Mouse (Mus musculus): Measurements from ENCODE around the gene H3f3a.

Gene H3f3a

DNA sequence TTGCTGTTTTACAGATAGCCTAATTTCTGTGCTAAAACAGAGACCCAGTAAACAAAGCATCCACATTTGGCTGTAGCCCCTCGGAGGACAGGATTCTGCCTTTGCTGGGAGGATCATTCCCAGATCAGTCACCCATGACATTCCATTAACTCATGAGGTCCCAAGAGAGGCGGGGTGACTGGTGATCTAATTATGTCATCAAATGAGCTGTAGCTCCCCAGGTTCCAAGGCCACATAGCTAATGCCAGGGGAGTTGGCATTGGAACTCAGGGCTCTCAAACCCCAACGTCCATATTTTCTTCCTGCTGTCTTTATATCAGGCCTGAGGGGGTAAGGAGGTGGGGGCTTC is 30.2 kb downstream of the H3f3a start:
- in situ Hi-C loops (cut with MboI; ENCODE audit: low sequenced_read_pairs), result no loop called here

- in situ Hi-C loops (cut with MboI; ENCODE audit: low sequenced_read_pairs), result no loop called here
Observed at GRCm38 (mm10) chr1:180782906-180783579, 30.7 kb downstream of the H3f3a start.

DNA sequence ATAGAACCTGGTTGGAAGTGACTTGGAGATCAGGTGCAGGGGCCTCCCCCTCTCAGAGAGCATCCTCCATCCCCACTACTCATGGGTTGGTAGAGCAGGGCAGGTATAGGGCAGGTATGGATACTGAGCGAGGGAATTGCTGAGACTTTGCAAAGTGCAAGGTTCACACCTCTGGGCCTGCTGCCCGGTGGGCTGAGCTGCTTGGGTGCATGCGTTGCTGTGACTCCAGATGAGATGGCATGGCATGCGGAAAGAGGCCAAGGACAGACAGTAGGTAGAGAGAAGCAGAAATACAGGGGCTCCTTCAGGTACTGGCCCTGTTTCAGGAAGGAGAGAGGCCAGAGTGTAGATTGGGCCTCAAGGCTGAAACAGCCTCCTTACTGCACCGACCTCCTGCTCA is 32.5 kb downstream of the H3f3a start:
- in situ Hi-C loops (cut with MboI; ENCODE audit: low sequenced_read_pairs), result no loop called here

- in situ Hi-C loops (cut with MboI; ENCODE audit: low sequenced_read_pairs), result no loop called here
Observed at GRCm38 (mm10) chr1:180780291-180780690, 33.5 kb downstream of the H3f3a start.

GRCm38 (mm10) chr1:180778941-180779340 is 34.8 kb downstream of the H3f3a start:
- in situ Hi-C loops (cut with MboI; ENCODE audit: low sequenced_read_pairs), result no loop called here

GRCm38 (mm10) chr1:180778403-180778754 is 35.4 kb downstream of the H3f3a start:
- in situ Hi-C loops (cut with MboI; ENCODE audit: low sequenced_read_pairs), result no loop called here

DNA sequence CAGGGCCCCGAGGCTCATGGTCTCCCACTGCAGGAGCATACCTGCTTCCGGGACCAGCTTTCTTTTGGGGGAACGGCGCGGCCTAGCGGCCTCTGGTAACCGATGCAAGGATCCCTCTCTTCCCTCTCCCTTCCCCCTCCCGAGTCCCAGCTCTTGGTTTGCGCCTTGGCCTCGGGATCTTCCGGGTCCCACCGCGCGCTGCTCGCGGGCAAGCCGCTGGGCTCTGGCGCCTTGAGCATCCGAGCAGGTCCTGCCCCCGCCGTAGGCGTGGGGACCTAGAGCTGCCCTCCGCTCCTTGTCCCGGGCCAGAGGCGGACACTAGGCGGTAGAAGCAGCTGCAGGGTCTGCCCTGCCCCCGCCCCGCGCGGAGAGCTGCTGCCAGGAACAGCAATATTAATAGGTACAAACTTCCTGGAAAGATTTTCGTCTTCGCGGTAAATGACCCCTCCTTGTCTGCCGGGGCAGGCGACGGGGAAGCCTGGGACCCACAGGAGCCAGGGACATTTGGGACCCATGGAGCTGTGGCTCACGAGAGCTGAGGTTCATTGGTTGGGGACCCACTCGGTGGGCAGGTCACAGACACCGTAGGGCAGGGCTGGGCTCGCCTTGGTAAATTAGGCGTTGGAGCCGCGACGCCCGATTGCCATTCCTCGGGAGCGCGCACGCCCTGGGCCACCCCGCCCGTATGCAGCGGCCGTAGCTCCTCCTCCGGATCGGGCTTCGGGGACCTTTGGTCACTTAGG is 35.9 kb downstream of the H3f3a start:
- in situ Hi-C loops (cut with MboI; ENCODE audit: low sequenced_read_pairs), result no loop called here

- in situ Hi-C loops (cut with MboI; ENCODE audit: low sequenced_read_pairs), result no loop called here
Observed at GRCm38 (mm10) chr1:180777289-180777659, 36.5 kb downstream of the H3f3a start.

- in situ Hi-C loops (cut with MboI; ENCODE audit: low sequenced_read_pairs), result no loop called here
Observed at GRCm38 (mm10) chr1:180776494-180776893, 37.2 kb downstream of the H3f3a start.

- in situ Hi-C loops (cut with MboI; ENCODE audit: low sequenced_read_pairs), result no loop called here
Observed at GRCm38 (mm10) chr1:180775849-180776493, 37.8 kb downstream of the H3f3a start.

- in situ Hi-C loops (cut with MboI; ENCODE audit: low sequenced_read_pairs), result no loop called here
Observed at GRCm38 (mm10) chr1:180775317-180775716, 38.4 kb downstream of the H3f3a start.

- in situ Hi-C loops (cut with MboI; ENCODE audit: low sequenced_read_pairs), result no loop called here
Observed at GRCm38 (mm10) chr1:180774664-180775063, 39.1 kb downstream of the H3f3a start.

- in situ Hi-C loops (cut with MboI; ENCODE audit: low sequenced_read_pairs), result no loop called here
Observed at GRCm38 (mm10) chr1:180772291-180772690, 41.5 kb downstream of the H3f3a start.

- in situ Hi-C loops (cut with MboI; ENCODE audit: low sequenced_read_pairs), result no loop called here
Observed at GRCm38 (mm10) chr1:180771722-180772121, 42.0 kb downstream of the H3f3a start.

DNA sequence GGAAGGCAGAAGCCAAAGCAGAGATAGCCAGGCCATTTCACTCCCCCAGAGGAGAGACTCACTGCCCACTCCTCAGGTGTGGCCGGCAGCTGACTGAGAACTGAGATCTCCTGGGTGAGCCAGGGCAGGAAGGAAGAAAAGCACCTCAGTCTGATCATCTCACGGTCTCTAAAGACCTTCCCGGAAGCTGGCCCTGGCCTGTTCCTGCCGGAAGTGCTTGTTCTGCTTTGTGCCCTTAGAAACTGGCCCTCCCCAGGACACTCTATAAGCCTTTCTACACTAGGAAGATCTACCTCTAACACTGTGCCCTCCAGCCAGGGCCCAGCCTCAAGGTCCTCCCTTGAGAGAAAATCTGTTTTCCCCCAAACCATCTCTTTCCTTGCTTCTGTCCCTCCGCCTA is 42.4 kb downstream of the H3f3a start:
- in situ Hi-C loops (cut with MboI; ENCODE audit: low sequenced_read_pairs), result no loop called here

GRCm38 (mm10) chr1:180768334-180769168 is 45.2 kb downstream of the H3f3a start:
- in situ Hi-C loops (cut with MboI; ENCODE audit: low sequenced_read_pairs), result loop anchor here (10.0 kb wide), 1 partner anchor 334 kb away; no protein-coding TSS in a partner anchor

DNA sequence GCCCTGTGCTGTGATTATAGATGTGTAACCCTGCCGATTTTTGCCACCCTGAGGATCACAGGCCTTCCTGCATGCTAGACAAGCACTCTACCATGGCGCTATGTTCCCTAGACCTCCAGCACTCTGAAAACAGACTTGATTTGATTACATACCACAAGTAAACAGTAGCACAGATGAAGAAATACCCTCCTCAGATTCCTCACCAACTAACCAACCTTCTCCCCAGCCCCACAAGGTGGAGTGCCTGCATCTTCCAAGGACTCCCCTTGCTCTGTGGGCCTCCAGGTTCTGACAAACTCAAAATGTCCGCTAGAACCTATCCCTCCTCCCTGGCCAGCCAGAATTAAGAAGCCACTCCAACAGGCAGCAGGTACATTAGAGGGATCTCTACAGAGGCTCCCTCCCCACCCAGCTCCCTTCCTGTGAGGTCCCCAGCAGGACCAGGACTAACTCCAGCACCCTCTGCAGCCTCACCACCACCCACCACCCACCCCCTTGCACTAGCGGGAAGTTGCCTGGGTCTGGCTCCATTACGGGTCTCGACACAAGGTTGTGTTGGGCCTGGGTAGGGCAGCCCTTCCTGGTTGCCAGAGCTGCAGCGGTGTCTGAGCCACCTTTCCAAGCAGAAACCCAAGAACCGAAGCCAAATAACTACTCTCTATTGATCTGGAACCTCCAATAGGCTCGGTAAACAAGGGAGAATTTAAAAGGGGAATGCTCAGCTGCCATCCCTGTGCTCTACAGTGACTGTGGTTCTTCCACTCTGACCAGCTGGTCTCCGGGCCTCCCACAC is 46.0 kb downstream of the H3f3a start:
- in situ Hi-C loops (cut with MboI; ENCODE audit: low sequenced_read_pairs), result loop anchor here (10.0 kb wide), 1 partner anchor 333 kb away; no protein-coding TSS in a partner anchor

DNA sequence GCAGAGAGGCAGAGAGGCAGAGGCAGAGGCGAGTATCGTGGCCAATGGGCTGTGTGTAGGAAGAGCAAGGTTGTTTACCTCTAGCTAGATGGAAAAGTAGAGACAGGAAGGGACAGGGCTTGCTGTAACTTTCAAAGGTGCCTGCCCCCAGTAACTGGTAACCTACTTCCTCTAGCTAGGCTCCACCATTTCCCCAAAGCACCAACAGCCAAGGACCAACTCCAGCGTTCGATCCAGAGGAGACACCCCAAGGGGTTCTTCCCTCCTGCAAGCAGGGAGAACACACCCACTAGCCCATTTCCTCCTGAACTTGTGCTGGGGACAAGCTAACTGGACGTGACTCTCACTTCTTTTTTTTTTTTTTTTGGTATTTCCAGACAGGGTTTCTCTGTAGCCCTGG is 47.2 kb downstream of the H3f3a start:
- in situ Hi-C loops (cut with MboI; ENCODE audit: low sequenced_read_pairs), result loop anchor here (10.0 kb wide), 1 partner anchor 332 kb away; no protein-coding TSS in a partner anchor

GRCm38 (mm10) chr1:180765393-180765792 is 48.4 kb downstream of the H3f3a start:
- in situ Hi-C loops (cut with MboI; ENCODE audit: low sequenced_read_pairs), result loop anchor here (10.0 kb wide), 1 partner anchor 331 kb away; no protein-coding TSS in a partner anchor

DNA sequence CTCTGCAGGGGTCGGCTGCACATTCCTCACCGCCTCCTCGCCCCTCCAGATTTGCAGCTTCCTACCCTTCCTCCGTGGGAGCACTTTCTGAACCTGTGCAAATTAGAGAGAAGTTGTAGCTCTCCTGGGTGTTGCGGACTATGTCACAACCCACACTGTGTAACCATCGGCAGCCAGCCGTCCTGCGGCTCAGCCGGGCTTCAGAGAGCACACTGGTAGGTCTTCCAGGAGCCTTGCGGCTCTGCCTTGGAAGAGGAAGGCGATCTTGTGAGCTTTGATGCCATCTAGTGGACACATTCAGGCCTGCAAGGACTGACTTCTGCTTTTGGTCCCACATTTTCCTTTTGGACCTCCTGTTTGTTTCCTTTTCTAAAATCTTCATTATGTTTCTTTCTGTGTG is 49.9 kb downstream of the H3f3a start:
- in situ Hi-C loops (cut with MboI; ENCODE audit: low sequenced_read_pairs), result loop anchor here (10.0 kb wide), 1 partner anchor 329 kb away; no protein-coding TSS in a partner anchor

All from CH12F3 (cell line).